In the genomic region with DNA sequence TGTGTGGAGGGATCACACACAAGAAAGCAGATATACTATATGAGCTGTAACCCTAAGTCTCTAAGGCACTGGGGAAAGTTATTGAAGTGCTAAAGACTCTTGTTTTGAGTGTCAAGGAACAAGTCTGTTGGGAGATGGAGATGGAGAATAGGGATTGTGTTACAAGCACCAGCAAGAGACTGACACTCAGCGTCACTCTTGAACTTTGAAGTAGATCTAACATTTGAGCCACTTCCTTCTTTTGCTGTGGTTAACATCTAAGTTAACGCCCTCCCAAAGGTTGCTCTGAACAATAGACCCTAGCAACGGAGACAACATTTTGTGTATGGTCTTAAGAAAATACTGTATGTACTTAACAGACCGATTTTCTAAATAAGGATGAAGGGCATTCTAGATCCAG, we compare ENCODE assay signal across 31 mouse cellular contexts. TPM values are rescaled to one million over a fixed set of nuclear protein-coding genes. Genes with fewer than 3 reads are reported as not detected.
DNase-seq lines count a peak whose midpoint lies in the region; ATAC-seq and TF ChIP-seq lines count a peak whose summit lies in the region.
"Had no signal": no experiment of that assay in that cellular context is flagged by ENCODE, and none has a peak within 500 bp of the region (broad histone marks: within the 10 kb centered on the region; RNA-seq: fewer than 3 reads in every experiment).

No protein-coding gene starts in this region.

- no peak overlapping the region for H3K27ac ChIP-seq in midbrain, embryonic 10.5 days (replicated peaks)
- H3K27ac ChIP-seq in liver, embryonic 11.5 days (ENCODE audit: low read depth, low read length), result no peak overlapping the region
- H3K27ac ChIP-seq: gastrocnemius, adult 2 months; heart, embryonic 10.5 days; hindbrain, postnatal 0 days; kidney, postnatal 0 days; limb, embryonic 13.5 days; liver, embryonic 14.5 days had no signal

- TF ChIP-seq POLR2A in lung, adult 2 months (IDR thresholded peaks at IDR 0.05; ENCODE audit: borderline replicate concordance, extremely low read depth, low read depth, low read length), result no peak

- H3K36me3 ChIP-seq in midbrain, embryonic 10.5 days, result no peaks in the 10 kb centered on the region
- H3K36me3 ChIP-seq in liver, embryonic 11.5 days (ENCODE audit: control insufficient read depth, insufficient read depth, low read length), result no peaks in the 10 kb centered on the region
- H3K36me3 ChIP-seq: heart, embryonic 10.5 days; limb, embryonic 13.5 days had no signal

- intact Hi-C loops in gastrocnemius, postnatal 14 days (cut with DNase I; ENCODE audit: low total_unique reads), result no loop called here

- 54% methylated on average over 4 of the region's 4 CpGs for WGBS in lung, adult 2 months
- 92% methylated on average over 4 of the region's 4 CpGs for WGBS in midbrain, embryonic 10.5 days
- WGBS in liver, embryonic 11.5 days, result 56% methylated on average over 4 of the region's 4 CpGs

- no peak overlapping the region for H3K4me3 ChIP-seq in lung, adult 2 months (replicated peaks; ENCODE audit: extremely low read depth, low read depth, low read length)
- no peak overlapping the region for H3K4me3 ChIP-seq in midbrain, embryonic 10.5 days
- H3K4me3 ChIP-seq in liver, embryonic 11.5 days (ENCODE audit: low read depth, low read length), result no peak overlapping the region
- H3K4me3 ChIP-seq: gastrocnemius, adult 2 months; heart, embryonic 10.5 days; limb, embryonic 13.5 days had no signal

- DNase-seq in lung, postnatal 25 days (ENCODE audit: low spot score), result peak; percentile 57
- no peak for DNase-seq in lung, adult 2 months
- DNase-seq in MEL-GATA-1-ER (ENCODE audit: extremely low read depth, low read depth), result peak; percentile 13
- DNase-seq in induced T-regulatory cell, adult 2 months (ENCODE audit: low read depth), result peak; percentile 80
- DNase-seq in natural killer cell, adult 2 months (ENCODE audit: low spot score in 2 of 2), result peak; percentile 45 to 66
- DNase-seq in midbrain, embryonic 10.5 days (ENCODE audit: low spot score), result no peak
- no peak for DNase-seq in liver, embryonic 11.5 days (ENCODE audit: low spot score)
- no peak for DNase-seq in gastrocnemius, postnatal 14 days
- DNase-seq: adrenal gland, postnatal 36 days; cerebellum, adult 9-11 months; forebrain, postnatal 0 days; gastrocnemius, adult 2 months; kidney, adult 18-20 months; layer of hippocampus, adult 9-11 months; retina, postnatal 1 day; right cerebral cortex, postnatal 25 days; spleen, adult 18-20 months; thymus, postnatal 25 days had no signal

- peaks cover 3% of the 10 kb centered on the region; the same call in 1 of the 2 replicates for H3K4me1 ChIP-seq in lung, adult 2 months (ENCODE audit: control insufficient read depth, insufficient read depth, low read length)
- H3K4me1 ChIP-seq in midbrain, embryonic 10.5 days, result no peaks in the 10 kb centered on the region
- H3K4me1 ChIP-seq in liver, embryonic 11.5 days (replicated peaks; ENCODE audit: control insufficient read depth, insufficient read depth, low read length), result no peaks in the 10 kb centered on the region
- H3K4me1 ChIP-seq: heart, embryonic 10.5 days; limb, embryonic 13.5 days had no signal

- no peak for ATAC-seq in liver, embryonic 11.5 days (replicated peaks; ENCODE audit: low FRiP score)
- ATAC-seq: forebrain, postnatal 0 days; hindbrain, postnatal 0 days had no signal

- no peak overlapping the region for H3K4me2 ChIP-seq in liver, embryonic 11.5 days
- H3K4me2 ChIP-seq: limb, embryonic 13.5 days had no signal

- H3K27me3 ChIP-seq in midbrain, embryonic 10.5 days (ENCODE audit: low read depth, poor library complexity, severe bottlenecking), result no peaks in the 10 kb centered on the region
- H3K27me3 ChIP-seq in liver, embryonic 11.5 days (replicated peaks; ENCODE audit: control insufficient read depth, insufficient read depth, low read length), result no peaks in the 10 kb centered on the region
- H3K27me3 ChIP-seq: limb, embryonic 13.5 days had no signal

- no peak overlapping the region for H3K9ac ChIP-seq in liver, embryonic 11.5 days (ENCODE audit: low read depth, low read length)
- H3K9ac ChIP-seq: forebrain, postnatal 0 days; limb, embryonic 13.5 days; liver, embryonic 14.5 days had no signal

- TF ChIP-seq CTCF in lung, adult 2 months (IDR thresholded peaks at IDR 0.05; ENCODE audit: insufficient read depth, low read length), result no peak

- no peaks in the 10 kb centered on the region for H3K9me3 ChIP-seq in midbrain, embryonic 10.5 days (replicated peaks)
- no peaks in the 10 kb centered on the region for H3K9me3 ChIP-seq in liver, embryonic 11.5 days (ENCODE audit: control insufficient read depth, low read length)
- H3K9me3 ChIP-seq: heart, embryonic 10.5 days; limb, embryonic 13.5 days had no signal

RNA-seq across cellular contexts. Expression of gene Il18r1, which starts 8.3 kb away (rescaled TPM):
- polyA plus RNA-seq in lung, adult 2 months (2012; rRNA removed), result 17.5 and 41.1 TPM in 2 replicates
- polyA plus RNA-seq in midbrain, embryonic 10.5 days (2016; fragmentation: Nextera tagmentation; extraction: Ambion mirVana), result not detected in 2 replicates
- polyA plus RNA-seq in liver, embryonic 11.5 days (2014; fragmentation: Nextera tagmentation; extraction: Ambion mirVana), result 0.10 TPM in 1 of 2 replicates, not detected in the other
- total RNA-seq in gastrocnemius, postnatal 14 days (2021), result not detected
- total RNA-seq: forebrain, postnatal 0 days; hindbrain, postnatal 0 days; left cerebral cortex, adult 18-20 months; left cerebral cortex, postnatal 25 days; midbrain, postnatal 0 days had no signal
- polyA plus RNA-seq: embryonic facial prominence, embryonic 11.5 days; forebrain, embryonic 11.5 days; forebrain, postnatal 0 days; heart, embryonic 10.5 days; hindbrain, embryonic 11.5 days; hindbrain, postnatal 0 days; neural tube, embryonic 11.5 days had no signal

RNA-seq across cellular contexts. Expression of gene Il18rap, which starts 41.5 kb away (rescaled TPM):
- polyA plus RNA-seq in lung, adult 2 months (2012; rRNA removed), result 1.0 and 1.4 TPM in 2 replicates
- 0.10 TPM in 1 of 2 replicates, not detected in the other for polyA plus RNA-seq in midbrain, embryonic 10.5 days (2016; fragmentation: Nextera tagmentation; extraction: Ambion mirVana)
- polyA plus RNA-seq in liver, embryonic 11.5 days (2014; fragmentation: Nextera tagmentation; extraction: Ambion mirVana), result 0.69 and 1.2 TPM in 2 replicates
- total RNA-seq in gastrocnemius, postnatal 14 days (2021), result under 1 TPM in 1 of 2 experiments, not detected in 1; 0.18 TPM
- total RNA-seq: gastrocnemius, adult 2 months; hindbrain, postnatal 0 days; left cerebral cortex, postnatal 25 days had no signal
- polyA plus RNA-seq: testis, adult 2 months had no signal

RNA-seq across cellular contexts. Expression of gene Il1rl1, which starts 44.3 kb away (rescaled TPM):
- polyA plus RNA-seq in lung, adult 2 months (2012; rRNA removed), result 0.92 and 1.1 TPM in 2 replicates
- 0.11 TPM in 1 of 2 replicates, not detected in the other for polyA plus RNA-seq in midbrain, embryonic 10.5 days (2016; fragmentation: Nextera tagmentation; extraction: Ambion mirVana)
- polyA plus RNA-seq in liver, embryonic 11.5 days (2014; fragmentation: Nextera tagmentation; extraction: Ambion mirVana), result 1.7 and 2.3 TPM in 2 replicates
- 1 to 10 TPM; 1.0 to 1.2 TPM for total RNA-seq in gastrocnemius, postnatal 14 days (2021)
- polyA plus RNA-seq: embryonic facial prominence, embryonic 11.5 days had no signal

Comparison
In these comparisons a context has a peak if more than half of its experiments do, and no peak if none do; other contexts are left out.
1. DNase-seq: peak in lung, postnatal 25 days (single experiment), MEL-GATA-1-ER (single experiment), induced T-regulatory cell, adult 2 months (single experiment) and natural killer cell, adult 2 months (2 of 2); none in lung, adult 2 months (single experiment), midbrain, embryonic 10.5 days (single experiment), liver, embryonic 11.5 days (single experiment) and gastrocnemius, postnatal 14 days (single experiment).
2. RNA of gene Il18r1, which starts 8.3 kb away (polyA plus RNA-seq): 17.5 to 41.1 TPM in lung, adult 2 months; 0.10 TPM in liver, embryonic 11.5 days and not detected in midbrain, embryonic 10.5 days; every median in the first group is over 10 times any median in the second.